Mouse (Mus musculus) forebrain, embryonic 11.5 days (tissue): ENCODE results near the gene Kcnk5. TPM values are rescaled to one million over a fixed set of nuclear protein-coding genes. Genes with fewer than 3 reads are reported as not detected.

ENCODE experiments used
- ATAC-seq: fragments of 200-750 bp; cut with Nextera tagmentation; replicated peaks from 2 replicates; pipeline ENCODE4 v1.8.0; 2017; ENCODE audit warnings: moderate TSS enrichment; ENCODE audit not compliant: low FRiP score
- DNase-seq: peaks from one replicate; pipeline ENCODE4 v3.0.0-alpha.2; 2017; ENCODE audit warnings: low spot score
- H3K27ac ChIP-seq: fragments of 300-500 bp; sonication (generic); 2 replicates; pipeline ENCODE4 v1.5.1; 2014; ENCODE audit warnings: low read depth, low read length
- H3K27me3 ChIP-seq: fragments of 300-500 bp; sonication (generic); 2 replicates; pipeline ENCODE4 v1.6.1; 2014; ENCODE audit warnings: mild to moderate bottlenecking, low read length, mixed read lengths; ENCODE audit not compliant: control insufficient read depth, insufficient read depth
- H3K36me3 ChIP-seq: fragments of 300-500 bp; sonication (generic); 2 replicates; pipeline ENCODE4 v1.6.1; 2014; ENCODE audit warnings: mild to moderate bottlenecking, low read length, moderate library complexity, mixed read lengths; ENCODE audit not compliant: control insufficient read depth, insufficient read depth
- H3K4me1 ChIP-seq: fragments of 300-500 bp; sonication (generic); replicated peaks from 2 replicates; pipeline ENCODE4 v1.6.1; 2014; ENCODE audit warnings: low read length, mixed read lengths; ENCODE audit not compliant: control insufficient read depth, insufficient read depth
- H3K4me2 ChIP-seq: fragments of 300-500 bp; sonication (generic); 2 replicates; pipeline ENCODE4 v1.6.1; 2014; ENCODE audit warnings: low read depth, mild to moderate bottlenecking, low read length, moderate library complexity, mixed read lengths; ENCODE audit not compliant: severe bottlenecking
- H3K4me3 ChIP-seq: fragments of 300-500 bp; sonication (generic); 2 replicates; pipeline ENCODE4 v1.5.1; 2014; ENCODE audit warnings: low read depth, low read length
- H3K9ac ChIP-seq: fragments of 300-500 bp; sonication (generic); 2 replicates; pipeline ENCODE4 v1.6.1; 2014; ENCODE audit warnings: low read length
- H3K9me3 ChIP-seq: fragments of 300-500 bp; sonication (generic); 2 replicates; pipeline ENCODE4 v1.6.1; 2016; ENCODE audit warnings: low read length, mixed read lengths; ENCODE audit not compliant: control insufficient read depth
- WGBS: fragments of 180-500 bp; shearing (Covaris S2); extraction: QIAGEN DNeasy Blood & Tissue Kit; methylation state at CpG from one replicate; pipeline ENCODE4 v1.1.7; 2014; 5-methylcytosine and 5-hydroxymethylcytosine counted together
- polyA plus RNA-seq: library from polyadenylated mRNA; unstranded; fragments of >200 nt; fragmentation: Nextera tagmentation; extraction: Ambion mirVana; gene quantifications from 2 replicates; pipeline ENCODE4 v1.2.1, GENCODE M21; 2014

Gene Kcnk5
- polyA plus RNA-seq, 1 experiment from 2014 or later: 14.9 TPM

GRCm38 (mm10) chr14:20224163-20224562 lies 42.6 kb upstream of the Kcnk5 start:
- 59% methylated on average over 4 of the region's 4 CpGs for WGBS
- Histone ChIP-seq H3K4me2 (no peak overlapping the region), H3K4me1 (peaks cover 22% of the 10 kb centered on the region), H3K27ac (peak overlapping the region; percentile 87; the same call in 1 of the 2 replicates), H3K36me3 (no peaks in the 10 kb centered on the region), H3K9ac (peak overlapping the region; percentile 21; the same call in 1 of the 2 replicates), H3K9me3 (no peaks in the 10 kb centered on the region), H3K4me3 (no peak overlapping the region), H3K27me3 (no peaks in the 10 kb centered on the region)
- ATAC-seq (no peak), DNase-seq (no peak)

- Histone ChIP-seq H3K27me3 (no peaks in the 10 kb centered on the region), H3K9ac (no peak overlapping the region), H3K4me2 (no peak overlapping the region), H3K9me3 (no peaks in the 10 kb centered on the region), H3K4me3 (no peak overlapping the region), H3K4me1 (peaks cover 22% of the 10 kb centered on the region), H3K36me3 (no peaks in the 10 kb centered on the region), H3K27ac (no peak overlapping the region)
- WGBS: 87% methylated on average over 5 of the region's 5 CpGs
- no peak for ATAC-seq
- no peak for DNase-seq
These were observed 41.6 kb upstream of the Kcnk5 start for GRCm38 (mm10) chr14:20223253-20223652.

GRCm38 (mm10) chr14:20221083-20221482 lies 39.5 kb upstream of the Kcnk5 start:
- no peak for ATAC-seq
- Histone ChIP-seq H3K9ac (no peak overlapping the region), H3K36me3 (no peaks in the 10 kb centered on the region), H3K9me3 (no peaks in the 10 kb centered on the region), H3K27me3 (no peaks in the 10 kb centered on the region), H3K4me2 (no peak overlapping the region), H3K4me3 (no peak overlapping the region), H3K4me1 (peaks cover 19% of the 10 kb centered on the region), H3K27ac (no peak overlapping the region)
- 25% methylated on average over 7 of the region's 7 CpGs for WGBS
- no peak for DNase-seq

- no peak overlapping the region for H3K27ac ChIP-seq
- H3K4me3 ChIP-seq: no peak overlapping the region
- peaks cover 11% of the 10 kb centered on the region for H3K4me1 ChIP-seq
- H3K36me3 ChIP-seq: no peaks in the 10 kb centered on the region
- no peak for DNase-seq
- WGBS: 88% methylated on average over 1 of the region's 1 CpGs
- no peak overlapping the region for H3K9ac ChIP-seq
- no peaks in the 10 kb centered on the region for H3K9me3 ChIP-seq
- no peaks in the 10 kb centered on the region for H3K27me3 ChIP-seq
- no peak overlapping the region for H3K4me2 ChIP-seq
- no peak for ATAC-seq
These were observed 38.2 kb upstream of the Kcnk5 start for GRCm38 (mm10) chr14:20219849-20220248.

GRCm38 (mm10) chr14:20217299-20217864 lies 35.8 kb upstream of the Kcnk5 start:
- no peak overlapping the region for H3K9ac ChIP-seq
- H3K9me3 ChIP-seq: no peaks in the 10 kb centered on the region
- no peaks in the 10 kb centered on the region for H3K36me3 ChIP-seq
- no peaks in the 10 kb centered on the region for H3K27me3 ChIP-seq
- 0 out of 2 replicates have a peak, but pooled peaks have one; percentile 11 for ATAC-seq
- H3K4me1 ChIP-seq: peaks cover 4% of the 10 kb centered on the region
- 18% methylated on average over 3 of the region's 3 CpGs for WGBS
- H3K4me3 ChIP-seq: no peak overlapping the region
- H3K4me2 ChIP-seq: no peak overlapping the region
- no peak overlapping the region for H3K27ac ChIP-seq
- DNase-seq: no peak

GRCm38 (mm10) chr14:20216561-20217298 lies 35.1 kb upstream of the Kcnk5 start:
- Histone ChIP-seq H3K27me3 (no peaks in the 10 kb centered on the region), H3K4me3 (no peak overlapping the region), H3K9me3 (no peaks in the 10 kb centered on the region), H3K4me1 (peaks cover 4% of the 10 kb centered on the region), H3K27ac (no peak overlapping the region), H3K4me2 (no peak overlapping the region), H3K36me3 (no peaks in the 10 kb centered on the region), H3K9ac (no peak overlapping the region)
- 0 out of 2 replicates have a peak, but pooled peaks have one; percentile 11 for ATAC-seq
- WGBS: 83% methylated on average over 7 of the region's 7 CpGs
- DNase-seq: no peak

GRCm38 (mm10) chr14:20215826-20216225 lies 34.2 kb upstream of the Kcnk5 start:
- Histone ChIP-seq H3K4me2 (no peak overlapping the region), H3K4me1 (peaks cover 2% of the 10 kb centered on the region; the same call in 1 of the 2 replicates), H3K9ac (no peak overlapping the region), H3K27me3 (no peaks in the 10 kb centered on the region), H3K27ac (no peak overlapping the region), H3K9me3 (no peaks in the 10 kb centered on the region), H3K4me3 (no peak overlapping the region), H3K36me3 (no peaks in the 10 kb centered on the region)
- DNase-seq (no peak), ATAC-seq (no peak)
- whole genome bisulfite sequencing: 81% methylated on average over 5 of the region's 5 CpGs

GRCm38 (mm10) chr14:20214125-20214524 lies 32.5 kb upstream of the Kcnk5 start:
- no peaks in the 10 kb centered on the region for H3K36me3 ChIP-seq
- 92% methylated on average over 7 of the region's 7 CpGs for WGBS
- no peak overlapping the region for H3K9ac ChIP-seq
- ATAC-seq (no peak), DNase-seq (no peak)
- H3K4me2 ChIP-seq: no peak overlapping the region
- no peak overlapping the region for H3K27ac ChIP-seq
- no peak overlapping the region for H3K4me3 ChIP-seq
- peaks cover 2% of the 10 kb centered on the region; the same call in 1 of the 2 replicates for H3K4me1 ChIP-seq
- no peaks in the 10 kb centered on the region for H3K27me3 ChIP-seq
- H3K9me3 ChIP-seq: no peaks in the 10 kb centered on the region
